Mouse (Mus musculus) adrenal gland, postnatal 4 days (tissue): ENCODE measurements around the gene Gtf2f1. TPM values are rescaled to one million over a fixed set of nuclear protein-coding genes. Genes with fewer than 3 reads are reported as not detected.
A peak's percentile ranks its signal among the peaks of the same experiment; 100 is the strongest.

Source experiments
- DNase-seq, 2 experiments: peaks; one replicate each; pipeline ENCODE4 v3.0.0; 2021 to 2022; ENCODE audit warnings: low spot score in 2 of 2, mixed read lengths in 2 of 2
- total RNA-seq, 2 experiments: library from RNA; stranded (reverse); gene quantifications; 2 replicates each; pipeline ENCODE4 v1.2.3; 2021

The Gtf2f1 gene
- total RNA-seq, 2 experiments from 2014 or later: 55.7 to 58.6 TPM

- no peak for DNase-seq
Observed at GRCm38 (mm10) chr17:57007137-57007905, 3.8 kb downstream of the Gtf2f1 start.

- no peak for DNase-seq
Observed at GRCm38 (mm10) chr17:57003994-57004393, 7.1 kb downstream of the Gtf2f1 start.

- no peak for DNase-seq
Observed at GRCm38 (mm10) chr17:57001228-57001627, 9.9 kb downstream of the Gtf2f1 start.

- no peak for DNase-seq
Observed at GRCm38 (mm10) chr17:56999968-57000609, 11.0 kb downstream of the Gtf2f1 start, which contains the start of gene Pspn. Gene Pspn (minus strand): TSS chr17:57000018.

GRCm38 (mm10) chr17:56999414-56999813 lies 11.7 kb downstream of the Gtf2f1 start:
- DNase-seq: no peak

- DNase-seq: peak; percentile 82 to 90
Observed at GRCm38 (mm10) chr17:56997029-56997667, 13.9 kb downstream of the Gtf2f1 start, which contains the start of gene Alkbh7. Gene Alkbh7 (plus strand): TSS chr17:56997339.

- DNase-seq: no peak
Observed at GRCm38 (mm10) chr17:56996506-56996905, 14.6 kb downstream of the Gtf2f1 start.

- no peak for DNase-seq
Observed at GRCm38 (mm10) chr17:56995046-56995445, 16.0 kb downstream of the Gtf2f1 start.

GRCm38 (mm10) chr17:56990966-56991365 lies 20.1 kb downstream of the Gtf2f1 start:
- no peak for DNase-seq

- DNase-seq: peak; percentile 71 to 80
Observed at GRCm38 (mm10) chr17:56990115-56990746, 20.9 kb downstream of the Gtf2f1 start, which contains the start of gene Clpp. Gene Clpp (plus strand): TSS chr17:56990305.

GRCm38 (mm10) chr17:56989467-56990114 lies 21.5 kb downstream of the Gtf2f1 start:
- peak in 1 of 2 experiments; percentile 58 for DNase-seq

GRCm38 (mm10) chr17:56988921-56989430 lies 22.1 kb downstream of the Gtf2f1 start:
- no peak for DNase-seq

GRCm38 (mm10) chr17:56988441-56988840 lies 22.6 kb downstream of the Gtf2f1 start:
- DNase-seq: no peak

- DNase-seq: no peak
Observed at GRCm38 (mm10) chr17:56986105-56986805, 24.8 kb downstream of the Gtf2f1 start.

GRCm38 (mm10) chr17:56985656-56986055 lies 25.4 kb downstream of the Gtf2f1 start:
- no peak for DNase-seq

GRCm38 (mm10) chr17:56984886-56985285 lies 26.2 kb downstream of the Gtf2f1 start:
- DNase-seq: no peak

GRCm38 (mm10) chr17:56982013-56982412 lies 29.1 kb downstream of the Gtf2f1 start, which contains the start of gene Acer1:
Gene Acer1 (minus strand): TSS chr17:56982126.
- DNase-seq: no peak

- no peak for DNase-seq
Observed at GRCm38 (mm10) chr17:56981049-56981448, 30.0 kb downstream of the Gtf2f1 start.

- DNase-seq: no peak
Observed at GRCm38 (mm10) chr17:56979524-56979923, 31.6 kb downstream of the Gtf2f1 start.
